Mouse (Mus musculus) kidney, adult 2 months (tissue): ENCODE measurements around the gene Ctps. TPM values are rescaled to one million over a fixed set of nuclear protein-coding genes. Genes with fewer than 3 reads are reported as not detected.

Experiments used
- DNase-seq: peaks from one replicate; pipeline ENCODE4 v3.0.0; 2021
- H3K27ac ChIP-seq: fragments of 200-500 bp; 2 replicates; pipeline ENCODE4 v1.5.1; 2012; ENCODE audit warnings: low read depth, low read length, control low read depth, inconsistent platforms; ENCODE audit not compliant: insufficient read depth
- H3K27me3 ChIP-seq: fragments of 200-500 bp; replicated peaks from 2 replicates; pipeline ENCODE4 v1.6.1; 2012; ENCODE audit warnings: mild to moderate bottlenecking, moderate library complexity, low read length, inconsistent platforms; ENCODE audit not compliant: control insufficient read depth, insufficient read depth
- H3K36me3 ChIP-seq: fragments of 200-500 bp; 2 replicates; pipeline ENCODE4 v1.6.1; 2012; ENCODE audit warnings: mild to moderate bottlenecking, moderate library complexity, low read length, inconsistent platforms; ENCODE audit not compliant: control insufficient read depth, insufficient read depth
- H3K4me1 ChIP-seq: fragments of 200-500 bp; 2 replicates; pipeline ENCODE4 v1.6.1; 2011; ENCODE audit warnings: low read length; ENCODE audit not compliant: control insufficient read depth, insufficient read depth
- H3K4me3 ChIP-seq: fragments of 200-500 bp; 2 replicates; pipeline ENCODE4 v1.5.1; 2011; ENCODE audit warnings: mild to moderate bottlenecking, low read depth, low read length, control low read depth; ENCODE audit not compliant: insufficient read depth
- CTCF ChIP-seq: fragments of 200-500 bp; conservative IDR thresholded peaks from 2 replicates; pipeline ENCODE4 v1.5.1; 2011; ENCODE audit warnings: low read depth, mild to moderate bottlenecking, control low read depth, low read length, moderate library complexity, mixed read lengths; ENCODE audit not compliant: insufficient read depth, insufficient read length
- POLR2A ChIP-seq: fragments of 200-500 bp; IDR thresholded peaks from one replicate; pipeline ENCODE4 v1.6.1; 2011; ENCODE audit warnings: low read depth, low read length, control low read depth
- WGBS: fragments of 180-500 bp; shearing (Covaris S2); methylation state at CpG from one replicate; pipeline ENCODE4 v1.1.7; 2018; 5-methylcytosine and 5-hydroxymethylcytosine counted together
- polyA plus RNA-seq: library from polyadenylated mRNA; depleted of rRNA; stranded (reverse); fragments of >200 nt; gene quantifications from 2 replicates; pipeline ENCODE4 v1.2.3, GENCODE M21; 2012

Gene Ctps
- polyA plus RNA-seq, 1 experiment: 8.3 TPM

- Histone ChIP-seq H3K4me3 (no peak overlapping the region), H3K4me1 (no peaks in the 10 kb centered on the region), H3K27ac (no peak overlapping the region), H3K36me3 (no peaks in the 10 kb centered on the region), H3K27me3 (no peaks in the 10 kb centered on the region)
- TF ChIP-seq CTCF: no peak
- TF ChIP-seq POLR2A: no peak
- 83% methylated on average over 9 of the region's 9 CpGs for WGBS
- no peak for DNase-seq
These were observed 41.9 kb downstream of the Ctps start for GRCm38 (mm10) chr4:120528171-120528570.

GRCm38 (mm10) chr4:120523092-120523491 is 47.0 kb downstream of the Ctps start:
- Histone ChIP-seq H3K27me3 (no peaks in the 10 kb centered on the region), H3K27ac (no peak overlapping the region), H3K36me3 (no peaks in the 10 kb centered on the region; the same call in 1 of the 2 replicates), H3K4me1 (no peaks in the 10 kb centered on the region), H3K4me3 (no peak overlapping the region)
- TF ChIP-seq POLR2A: no peak
- no peak for TF ChIP-seq CTCF
- WGBS: 93% methylated on average over 3 of the region's 3 CpGs
- no peak for DNase-seq

GRCm38 (mm10) chr4:120522351-120522750 is 47.7 kb downstream of the Ctps start:
- WGBS: 59% methylated on average over 4 of the region's 4 CpGs
- H3K27me3 ChIP-seq: no peaks in the 10 kb centered on the region

GRCm38 (mm10) chr4:120521761-120522160 is 48.3 kb downstream of the Ctps start:
- Histone ChIP-seq H3K36me3 (no peaks in the 10 kb centered on the region; the same call in 1 of the 2 replicates), H3K27ac (no peak overlapping the region; the same call in 1 of the 2 replicates), H3K27me3 (no peaks in the 10 kb centered on the region), H3K4me1 (no peaks in the 10 kb centered on the region), H3K4me3 (no peak overlapping the region)
- WGBS: 89% methylated on average over 5 of the region's 5 CpGs
- no peak for DNase-seq
- TF ChIP-seq CTCF (no peak), POLR2A (no peak)

More at GRCm38 (mm10) chr4:120522351-120522750, 47.7 kb downstream of the Ctps start:
- H3K36me3 ChIP-seq: no peaks in the 10 kb centered on the region; the same call in 1 of the 2 replicates
- peak; percentile 87 for DNase-seq
- H3K4me3 ChIP-seq: no peak overlapping the region
- TF ChIP-seq POLR2A: no peak
- no peak for TF ChIP-seq CTCF
- no peak overlapping the region for H3K27ac ChIP-seq
- H3K4me1 ChIP-seq: no peaks in the 10 kb centered on the region

- no peak for TF ChIP-seq POLR2A
- TF ChIP-seq CTCF: no peak
- DNase-seq: peak; percentile 90
- Histone ChIP-seq H3K4me3 (no peak overlapping the region), H3K27me3 (no peaks in the 10 kb centered on the region), H3K27ac (peak overlapping the region; percentile 68), H3K36me3 (peaks cover 2% of the 10 kb centered on the region), H3K4me1 (no peaks in the 10 kb centered on the region)
- 51% methylated on average over 4 of the region's 4 CpGs for WGBS
These were observed 52.7 kb downstream of the Ctps start for GRCm38 (mm10) chr4:120517335-120517734.

GRCm38 (mm10) chr4:120516907-120517306 is 53.2 kb downstream of the Ctps start:
- DNase-seq: no peak
- TF ChIP-seq POLR2A: no peak
- TF ChIP-seq CTCF: no peak
- peaks cover 2% of the 10 kb centered on the region for H3K36me3 ChIP-seq
- H3K27ac ChIP-seq: peak overlapping the region; percentile 34; the same call in 1 of the 2 replicates
- 76% methylated on average over 7 of the region's 7 CpGs for WGBS
- H3K4me1 ChIP-seq: no peaks in the 10 kb centered on the region
- no peak overlapping the region for H3K4me3 ChIP-seq
- H3K27me3 ChIP-seq: no peaks in the 10 kb centered on the region

- H3K27me3 ChIP-seq: no peaks in the 10 kb centered on the region
- peak overlapping the region; percentile 34; the same call in 1 of the 2 replicates for H3K27ac ChIP-seq
- WGBS: 79% methylated on average over 7 of the region's 7 CpGs
- no peak for TF ChIP-seq CTCF
- no peak for TF ChIP-seq POLR2A
- no peaks in the 10 kb centered on the region for H3K4me1 ChIP-seq
- peaks cover 2% of the 10 kb centered on the region for H3K36me3 ChIP-seq
- DNase-seq: peak; percentile 46
- H3K4me3 ChIP-seq: no peak overlapping the region
These were observed 53.6 kb downstream of the Ctps start for GRCm38 (mm10) chr4:120516491-120516890.
